Mouse (Mus musculus) stomach, postnatal 0 days (tissue): ENCODE measurements around the gene Arrb1.

Source experiments
- CTCF ChIP-seq: IDR thresholded peaks from 2 replicates; pipeline ENCODE4 v1.5.1; 2016; ENCODE audit warnings: antibody characterized with exemption, low read depth, mild to moderate bottlenecking, moderate library complexity
- EP300 ChIP-seq: optimal IDR thresholded peaks from 2 replicates; pipeline ENCODE3; 2016; ENCODE audit warnings: antibody characterized with exemption

DNA sequence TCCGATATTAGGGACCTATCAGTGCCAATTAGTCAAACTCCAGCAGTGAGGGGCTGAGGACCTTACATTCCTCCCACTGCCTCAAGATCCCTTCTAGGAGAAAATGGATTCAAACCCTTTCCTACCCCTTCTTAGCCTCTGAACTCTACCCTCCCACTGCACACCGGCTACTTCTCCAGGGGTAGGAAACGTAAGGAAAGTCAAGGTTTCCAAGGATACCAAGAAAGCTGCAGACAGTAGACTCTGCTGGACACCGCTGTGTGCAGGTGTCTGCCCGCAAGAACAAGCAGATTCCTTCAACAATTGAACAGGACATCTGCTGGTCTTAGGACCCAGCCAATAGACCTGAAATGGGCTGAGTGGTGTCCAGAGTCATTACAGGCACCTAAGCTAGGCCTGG is 765 bp upstream of the Arrb1 start:
- TF ChIP-seq CTCF = no peak
- no peak for TF ChIP-seq EP300
